Mouse (Mus musculus): ENCODE measurements at regions not wholly inside any gene's neighbourhood (a gene's known extent, or its start where the extent isn't known, plus 50 kb on each side); places are given as distances from the start of the nearest gene placed in this dataset.
"Not testable (repeated sequence)": the region's sequence is repeated elsewhere in the genome, so short reads cannot be mapped to it uniquely, and the experiment has no call there.

GRCm38 (mm10) chr16:86222997-86223396 lies 321.4 kb upstream of the Adamts5 start:
- Histone ChIP-seq H3K27ac (ENCODE audit: insufficient read depth, low read length) (no peak overlapping the region), H3K4me3 (ENCODE audit: extremely low read depth, insufficient read depth, insufficient read length) (no peak overlapping the region), H3K4me1 (ENCODE audit: control insufficient read depth, insufficient read depth, insufficient read length) (no peaks in the 10 kb centered on the region), H3K36me3 (ENCODE audit: control insufficient read depth, insufficient read depth, low read length) (no peaks in the 10 kb centered on the region), H3K27me3 (ENCODE audit: control insufficient read depth, insufficient read depth, low read length) (no peaks in the 10 kb centered on the region)
- WGBS = 80% methylated on average over 3 of the region's 3 CpGs
- DNase-seq (ENCODE audit: low read depth in 1 of 2, low spot score in 2 of 2) = no peak
- TF ChIP-seq CTCF (IDR thresholded peaks at IDR 0.05; ENCODE audit: extremely low read depth, insufficient read depth, insufficient read length, insufficient replicate concordance) (no peak), POLR2A (IDR thresholded peaks at IDR 0.05; ENCODE audit: low read depth, low read length) (no peak)

GRCm38 (mm10) chr16:86210547-86210946 lies 308.9 kb upstream of the Adamts5 start:
- TF ChIP-seq CTCF (IDR thresholded peaks at IDR 0.05; ENCODE audit: extremely low read depth, insufficient read depth, insufficient read length, insufficient replicate concordance) = no peak
- TF ChIP-seq POLR2A (IDR thresholded peaks at IDR 0.05; ENCODE audit: low read depth, low read length) = no peak

GRCm38 (mm10) chr16:86209319-86209718 lies 307.7 kb upstream of the Adamts5 start:
- H3K4me1 ChIP-seq (ENCODE audit: control insufficient read depth, insufficient read depth, insufficient read length) = no peaks in the 10 kb centered on the region
- DNase-seq (ENCODE audit: low read depth in 1 of 2, low spot score in 2 of 2) = no peak
- no peak overlapping the region for H3K27ac ChIP-seq (ENCODE audit: insufficient read depth, low read length)
- TF ChIP-seq CTCF (IDR thresholded peaks at IDR 0.05; ENCODE audit: extremely low read depth, insufficient read depth, insufficient read length, insufficient replicate concordance) (no peak), POLR2A (IDR thresholded peaks at IDR 0.05; ENCODE audit: low read depth, low read length) (no peak)
- no peak overlapping the region for H3K4me3 ChIP-seq (ENCODE audit: extremely low read depth, insufficient read depth, insufficient read length)
- no peaks in the 10 kb centered on the region for H3K27me3 ChIP-seq (ENCODE audit: control insufficient read depth, insufficient read depth, low read length)
- H3K36me3 ChIP-seq (ENCODE audit: control insufficient read depth, insufficient read depth, low read length) = no peaks in the 10 kb centered on the region

More at GRCm38 (mm10) chr16:86210547-86210946, 308.9 kb upstream of the Adamts5 start:
- H3K4me1 ChIP-seq (ENCODE audit: control insufficient read depth, insufficient read depth, insufficient read length) = no peaks in the 10 kb centered on the region
- no peaks in the 10 kb centered on the region for H3K27me3 ChIP-seq (ENCODE audit: control insufficient read depth, insufficient read depth, low read length)
- no peak overlapping the region for H3K27ac ChIP-seq (ENCODE audit: insufficient read depth, low read length)
- no peaks in the 10 kb centered on the region for H3K36me3 ChIP-seq (ENCODE audit: control insufficient read depth, insufficient read depth, low read length)
- H3K4me3 ChIP-seq (ENCODE audit: extremely low read depth, insufficient read depth, insufficient read length) = no peak overlapping the region
- no peak for DNase-seq (ENCODE audit: low read depth in 1 of 2, low spot score in 2 of 2)

GRCm38 (mm10) chr16:86189874-86190273 lies 288.2 kb upstream of the Adamts5 start:
- H3K27ac ChIP-seq (ENCODE audit: insufficient read depth, low read length) = no peak overlapping the region
- no peaks in the 10 kb centered on the region for H3K36me3 ChIP-seq (ENCODE audit: control insufficient read depth, insufficient read depth, low read length)
- no peaks in the 10 kb centered on the region for H3K27me3 ChIP-seq (ENCODE audit: control insufficient read depth, insufficient read depth, low read length)
- H3K4me1 ChIP-seq (ENCODE audit: control insufficient read depth, insufficient read depth, insufficient read length) = no peaks in the 10 kb centered on the region
- TF ChIP-seq CTCF (IDR thresholded peaks at IDR 0.05; ENCODE audit: extremely low read depth, insufficient read depth, insufficient read length, insufficient replicate concordance) = no peak
- TF ChIP-seq POLR2A (IDR thresholded peaks at IDR 0.05; ENCODE audit: low read depth, low read length) = no peak
- DNase-seq (ENCODE audit: low read depth in 1 of 2, low spot score in 2 of 2) = no peak
- no peak overlapping the region for H3K4me3 ChIP-seq (ENCODE audit: extremely low read depth, insufficient read depth, insufficient read length)
- 87% methylated on average over 1 of the region's 1 CpGs for WGBS

GRCm38 (mm10) chr16:86188966-86189365 lies 287.3 kb upstream of the Adamts5 start:
- Histone ChIP-seq H3K27me3 (ENCODE audit: control insufficient read depth, insufficient read depth, low read length) (no peaks in the 10 kb centered on the region), H3K4me1 (ENCODE audit: control insufficient read depth, insufficient read depth, insufficient read length) (no peaks in the 10 kb centered on the region), H3K36me3 (ENCODE audit: control insufficient read depth, insufficient read depth, low read length) (no peaks in the 10 kb centered on the region), H3K27ac (ENCODE audit: insufficient read depth, low read length) (no peak overlapping the region), H3K4me3 (ENCODE audit: extremely low read depth, insufficient read depth, insufficient read length) (no peak overlapping the region)
- no peak for DNase-seq (ENCODE audit: low read depth in 1 of 2, low spot score in 2 of 2)
- TF ChIP-seq CTCF (IDR thresholded peaks at IDR 0.05; ENCODE audit: extremely low read depth, insufficient read depth, insufficient read length, insufficient replicate concordance) (no peak), POLR2A (IDR thresholded peaks at IDR 0.05; ENCODE audit: low read depth, low read length) (no peak)
- WGBS = 81% methylated on average over 3 of the region's 3 CpGs

- H3K36me3 ChIP-seq (ENCODE audit: control insufficient read depth, insufficient read depth, low read length); H3K4me3 ChIP-seq (ENCODE audit: extremely low read depth, insufficient read depth, insufficient read length); H3K4me1 ChIP-seq (ENCODE audit: control insufficient read depth, insufficient read depth, insufficient read length); H3K27me3 ChIP-seq (ENCODE audit: control insufficient read depth, insufficient read depth, low read length); H3K27ac ChIP-seq (ENCODE audit: insufficient read depth, low read length); DNase-seq (ENCODE audit: low read depth in 1 of 2, low spot score in 2 of 2): not testable (repeated sequence)
- 82% methylated on average over 4 of the region's 4 CpGs for whole genome bisulfite sequencing
These were observed 286.0 kb upstream of the Adamts5 start for GRCm38 (mm10) chr16:86187609-86188008.

GRCm38 (mm10) chr16:86159021-86159815 lies 257.6 kb upstream of the Adamts5 start:
- no peaks in the 10 kb centered on the region for H3K4me1 ChIP-seq (ENCODE audit: control insufficient read depth, insufficient read depth, insufficient read length)
- WGBS = 78% methylated on average over 4 of the region's 4 CpGs
- no peak overlapping the region for H3K4me3 ChIP-seq (ENCODE audit: extremely low read depth, insufficient read depth, insufficient read length)
- H3K27ac ChIP-seq (ENCODE audit: insufficient read depth, low read length) = no peak overlapping the region
- no peaks in the 10 kb centered on the region for H3K27me3 ChIP-seq (ENCODE audit: control insufficient read depth, insufficient read depth, low read length)
- TF ChIP-seq CTCF (IDR thresholded peaks at IDR 0.05; ENCODE audit: extremely low read depth, insufficient read depth, insufficient read length, insufficient replicate concordance) (no peak), POLR2A (IDR thresholded peaks at IDR 0.05; ENCODE audit: low read depth, low read length) (no peak)
- H3K36me3 ChIP-seq (ENCODE audit: control insufficient read depth, insufficient read depth, low read length) = no peaks in the 10 kb centered on the region
- no peak for DNase-seq (ENCODE audit: low read depth in 1 of 2, low spot score in 2 of 2)

Measured in spleen, adult 2 months (tissue).